Mouse (Mus musculus) frontal cortex, postnatal 25 days (tissue): ENCODE results near the gene Cbx4.
A peak's percentile ranks its signal among the peaks of the same experiment; 100 is the strongest.

Experiments
- DNase-seq, 2 experiments: peaks; one replicate each; pipeline ENCODE4 v3.0.0; 2022; ENCODE audit warnings: low spot score in 2 of 2

Gene Cbx4

GRCm38 (mm10) chr11:119041750-119042465 is 44.1 kb downstream of the Cbx4 start:
- no peak for DNase-seq

- no peak for DNase-seq
These were observed 44.7 kb downstream of the Cbx4 start for GRCm38 (mm10) chr11:119041325-119041716.

- peak; percentile 97 to 98 for DNase-seq
These were observed 45.3 kb downstream of the Cbx4 start, which contains the start of gene Cbx8 for GRCm38 (mm10) chr11:119040600-119041324. TSS of gene Cbx8 (minus strand) at chr11:119040969.

- no peak for DNase-seq
These were observed 46.1 kb downstream of the Cbx4 start for GRCm38 (mm10) chr11:119039732-119040512.

- DNase-seq, result no peak
These were observed 47.1 kb downstream of the Cbx4 start for GRCm38 (mm10) chr11:119038744-119039484.

GRCm38 (mm10) chr11:119037780-119038401 is 48.1 kb downstream of the Cbx4 start:
- DNase-seq, result no peak

- no peak for DNase-seq
These were observed 48.9 kb downstream of the Cbx4 start for GRCm38 (mm10) chr11:119036934-119037779.

GRCm38 (mm10) chr11:119036447-119036846 is 49.6 kb downstream of the Cbx4 start:
- DNase-seq, result no peak

- DNase-seq, result no peak
These were observed 50.3 kb downstream of the Cbx4 start for GRCm38 (mm10) chr11:119035686-119036165.

GRCm38 (mm10) chr11:119035094-119035685 is 50.8 kb downstream of the Cbx4 start:
- DNase-seq, result no peak

GRCm38 (mm10) chr11:119034635-119035034 is 51.4 kb downstream of the Cbx4 start:
- no peak for DNase-seq

GRCm38 (mm10) chr11:119033874-119034558 is 52.0 kb downstream of the Cbx4 start:
- no peak for DNase-seq
